Mouse (Mus musculus): ENCODE data around the gene Vmn1r126. TPM values are rescaled to one million over a fixed set of nuclear protein-coding genes. Genes with fewer than 3 reads are reported as not detected.

The Vmn1r126 gene
- not detected for total RNA-seq (2023)

DNA sequence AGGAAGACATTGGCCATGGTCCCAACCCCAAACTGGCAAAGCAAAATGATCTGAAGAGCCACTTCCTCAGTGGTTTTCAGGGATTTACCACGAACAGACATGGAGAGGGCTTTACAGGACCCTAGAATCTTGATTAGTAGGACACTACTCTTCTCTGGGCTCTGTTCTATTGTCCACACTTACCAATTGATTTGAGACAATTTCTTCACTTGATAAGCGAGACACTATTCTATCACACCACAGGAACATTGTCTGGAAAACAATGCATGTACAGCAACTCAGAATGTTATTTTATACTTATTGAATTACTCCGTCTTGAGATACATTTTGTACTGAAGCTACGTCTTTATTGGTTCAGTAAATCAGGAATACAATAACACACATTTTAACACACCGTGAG, at the start of gene Vmn1r126:
Gene Vmn1r126 (minus strand): TSS at position 101 of the 400 bp plus-strand sequence.

DNA sequence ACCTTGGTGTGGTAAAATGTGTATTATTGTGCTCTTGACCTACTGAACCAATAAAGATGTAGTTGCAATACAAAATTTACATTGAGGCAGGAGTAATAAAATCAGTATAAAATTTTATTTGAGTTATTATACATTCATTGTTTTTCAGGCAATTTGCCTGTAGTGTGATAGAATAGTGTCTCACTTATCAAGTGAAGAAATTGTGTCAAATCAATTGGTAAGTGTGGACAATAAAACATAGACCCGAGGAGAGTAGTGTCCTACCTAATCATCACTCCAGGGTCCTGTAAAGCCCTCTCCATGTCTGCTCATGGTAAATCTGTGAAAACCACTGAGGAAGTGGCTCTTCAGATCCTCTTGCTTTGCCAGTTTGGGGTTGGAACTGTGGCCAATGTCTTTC, 47.8 kb upstream of the Vmn1r126 start, which contains the start of gene Vmn1r128:
Gene Vmn1r128 (plus strand): TSS at position 301 of the 400 bp plus-strand sequence.

DNA sequence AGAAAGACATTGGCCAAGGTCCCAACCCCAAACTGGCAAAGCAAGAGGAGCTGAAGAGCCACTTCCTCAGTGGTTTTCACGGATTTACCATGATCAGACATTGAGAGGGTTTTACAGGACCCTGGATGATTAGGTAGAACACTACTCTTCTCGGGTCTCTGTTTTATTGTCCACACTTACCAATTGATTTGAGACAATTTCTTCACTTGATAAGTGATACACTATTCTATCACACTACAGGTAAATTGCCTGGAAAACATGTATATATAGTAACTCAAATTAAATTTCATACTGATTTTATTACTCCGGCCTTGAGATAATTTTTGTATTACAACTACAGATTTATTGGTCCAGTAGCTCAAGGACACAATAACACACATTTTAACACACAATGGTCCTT, 18.5 kb upstream of the Vmn1r126 start, which contains the start of gene Vmn1r127:
Gene Vmn1r127 (minus strand): TSS at position 101 of the 400 bp plus-strand sequence.

DNA sequence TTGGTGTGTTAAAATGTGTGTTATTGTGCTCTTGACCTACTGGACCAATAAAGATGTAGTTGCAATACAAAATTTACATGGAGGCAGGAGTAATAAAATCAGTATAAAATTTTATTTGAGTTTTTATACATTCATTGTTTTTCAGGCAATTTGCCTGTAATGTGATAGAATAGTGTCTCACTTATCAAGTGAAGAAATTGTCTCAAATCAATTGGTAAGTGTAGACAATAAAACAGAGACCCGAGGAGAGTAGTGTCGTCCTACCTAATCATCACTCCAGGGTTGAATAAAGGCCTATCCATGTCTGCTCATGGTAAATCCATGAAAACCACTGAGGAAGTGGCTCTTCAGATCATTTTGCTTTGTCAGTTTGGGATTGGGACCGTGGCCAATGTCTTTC, 29.4 kb downstream of the Vmn1r126 start, which contains the start of gene Vmn1r125:
Gene Vmn1r125 (plus strand): TSS at position 301 of the 400 bp plus-strand sequence.

DNA sequence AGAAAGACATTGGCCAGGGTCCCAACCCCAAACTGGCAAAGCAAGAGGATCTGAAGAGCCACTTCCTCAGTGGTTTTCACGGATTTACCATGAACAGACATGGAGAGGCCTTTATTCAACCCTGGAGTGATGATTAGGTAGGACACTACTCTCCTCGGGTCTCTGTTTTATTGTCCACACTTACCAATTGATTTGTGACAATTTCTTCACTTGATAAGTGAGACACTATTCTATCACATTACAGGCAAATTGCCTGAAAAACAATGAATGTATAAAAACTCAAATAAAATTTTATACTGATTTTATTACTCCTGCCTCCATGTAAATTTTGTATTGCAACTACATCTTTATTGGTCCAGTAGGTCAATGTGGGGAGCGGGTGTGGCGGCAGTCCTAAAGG, 40.8 kb downstream of the Vmn1r126 start, which contains the start of gene Vmn1r124:
Gene Vmn1r124 (minus strand): TSS at position 101 of the 400 bp plus-strand sequence.

Other genes with a start within 250 kb of the Vmn1r126 start
- gene Vmn1r120, start 247.7 kb downstream of the Vmn1r126 start, total RNA-seq (2023), result not detected
- not detected for gene Vmn1r121, start 203.0 kb downstream of the Vmn1r126 start, total RNA-seq (2023)
- gene Vmn1r122, start 167.3 kb downstream of the Vmn1r126 start, total RNA-seq (2023), result not detected
- gene Vmn1r123, start 139.3 kb downstream of the Vmn1r126 start, total RNA-seq (2023), result not detected
- gene Gm5157, start 111.0 kb downstream of the Vmn1r126 start, total RNA-seq (2023), result not detected
- not detected for gene Vmn1r124, start 40.9 kb downstream of the Vmn1r126 start, total RNA-seq (2023)
- gene Vmn1r125, start 29.3 kb downstream of the Vmn1r126 start, total RNA-seq (2023), result not detected
- gene Vmn1r127, start 18.4 kb upstream of the Vmn1r126 start, total RNA-seq (2023), result not detected
- not detected for gene Vmn1r128, start 47.9 kb upstream of the Vmn1r126 start, total RNA-seq (2023)
- not detected for gene Vmn1r129, start 59.8 kb upstream of the Vmn1r126 start, total RNA-seq (2023)
- not detected for gene Gm6882, start 131.3 kb upstream of the Vmn1r126 start, total RNA-seq (2023)
- gene Vmn1r130, start 210.3 kb upstream of the Vmn1r126 start, total RNA-seq (2023), result not detected
- not detected for gene Vmn1r131, start 244.6 kb upstream of the Vmn1r126 start, total RNA-seq (2023)